Mouse (Mus musculus): ENCODE data around the gene Milr1. TPM values are rescaled to one million over a fixed set of nuclear protein-coding genes. Genes with fewer than 3 reads are reported as not detected.
"Not testable (repeated sequence)": the region's sequence is repeated elsewhere in the genome, so short reads cannot be mapped to it uniquely, and the experiment has no call there.

Gene Milr1
- total and polyA plus RNA-seq, 3 experiments = 0.29 to 1.4 (median 0.93) TPM

GRCm38 (mm10) chr11:106737178-106737621 is 13.8 kb upstream of the Milr1 start:
- peak; percentile 58 to 73 for DNase-seq
- H3K27me3 ChIP-seq (ENCODE audit: control insufficient read depth, insufficient read depth, low read length) = no peaks in the 10 kb centered on the region
- TF ChIP-seq POLR2A (IDR thresholded peaks at IDR 0.05; ENCODE audit: insufficient read depth, low read depth, low read length) (peak; percentile 37; the same call in 1 of the 2 replicates), EP300 (IDR thresholded peaks at IDR 0.05; ENCODE audit: insufficient read depth, low read depth, low read length) (peak; percentile 80; the same call in 1 of the 2 replicates), CTCF (IDR thresholded peaks at IDR 0.05) (no peak)
- no peak overlapping the region for H3K4me3 ChIP-seq
- H3K36me3 ChIP-seq (ENCODE audit: control insufficient read depth, insufficient read depth, low read length) = no peaks in the 10 kb centered on the region; the same call in 1 of the 2 replicates
- H3K4me1 ChIP-seq (ENCODE audit: control insufficient read depth, insufficient read depth, low read length) = peaks cover 15% of the 10 kb centered on the region
- intact Hi-C loops (cut with DNase I) = loop anchor here (1.0 kb wide), 2 partner anchors 29 to 57 kb away; no protein-coding TSS in a partner anchor
- WGBS = 45% methylated on average over 12 of the region's 12 CpGs
- H3K9ac ChIP-seq (ENCODE audit: low read depth, low read length) = no peak overlapping the region
- peak overlapping the region; percentile 86 for H3K27ac ChIP-seq
- H3K79me2 ChIP-seq (replicated peaks; ENCODE audit: control insufficient read depth, insufficient read depth, low read length) = no peaks in the 10 kb centered on the region

GRCm38 (mm10) chr11:106739116-106739515 is 11.9 kb upstream of the Milr1 start:
- no peak overlapping the region for H3K4me3 ChIP-seq
- peaks cover 15% of the 10 kb centered on the region for H3K4me1 ChIP-seq (ENCODE audit: control insufficient read depth, insufficient read depth, low read length)
- no peak for TF ChIP-seq POLR2A (IDR thresholded peaks at IDR 0.05; ENCODE audit: insufficient read depth, low read depth, low read length)
- no peak for TF ChIP-seq CTCF (IDR thresholded peaks at IDR 0.05)
- TF ChIP-seq EP300 (IDR thresholded peaks at IDR 0.05; ENCODE audit: insufficient read depth, low read depth, low read length) = no peak
- peak overlapping the region; percentile 33; the same call in 1 of the 2 replicates for H3K27ac ChIP-seq
- DNase-seq = no peak
- no peaks in the 10 kb centered on the region for H3K79me2 ChIP-seq (replicated peaks; ENCODE audit: control insufficient read depth, insufficient read depth, low read length)
- WGBS = 82% methylated on average over 2 of the region's 2 CpGs
- intact Hi-C loops (cut with DNase I) = no loop called here
- no peak overlapping the region for H3K9ac ChIP-seq (ENCODE audit: low read depth, low read length)
- no peaks in the 10 kb centered on the region; the same call in 1 of the 2 replicates for H3K36me3 ChIP-seq (ENCODE audit: control insufficient read depth, insufficient read depth, low read length)
- H3K27me3 ChIP-seq (ENCODE audit: control insufficient read depth, insufficient read depth, low read length) = no peaks in the 10 kb centered on the region

GRCm38 (mm10) chr11:106740724-106741123 is 10.3 kb upstream of the Milr1 start:
- not testable (repeated sequence) for H3K27ac ChIP-seq; H3K36me3 ChIP-seq (ENCODE audit: control insufficient read depth, insufficient read depth, low read length); H3K9ac ChIP-seq (ENCODE audit: low read depth, low read length); H3K4me3 ChIP-seq; H3K79me2 ChIP-seq (replicated peaks; ENCODE audit: control insufficient read depth, insufficient read depth, low read length); DNase-seq; H3K27me3 ChIP-seq (ENCODE audit: control insufficient read depth, insufficient read depth, low read length)
- H3K4me1 ChIP-seq (ENCODE audit: control insufficient read depth, insufficient read depth, low read length) = peaks cover 15% of the 10 kb centered on the region
- intact Hi-C loops (cut with DNase I) = loop anchor here (5.0 kb wide), 1 partner anchor 228 kb away; no protein-coding TSS in a partner anchor
- 91% methylated on average over 6 of the region's 8 CpGs for WGBS

- H3K36me3 ChIP-seq (ENCODE audit: control insufficient read depth, insufficient read depth, low read length) = no peaks in the 10 kb centered on the region; the same call in 1 of the 2 replicates
- no peaks in the 10 kb centered on the region for H3K27me3 ChIP-seq (ENCODE audit: control insufficient read depth, insufficient read depth, low read length)
- WGBS = 83% methylated on average over 6 of the region's 6 CpGs
- peaks cover 14% of the 10 kb centered on the region for H3K4me1 ChIP-seq (ENCODE audit: control insufficient read depth, insufficient read depth, low read length)
- H3K27ac ChIP-seq = no peak overlapping the region
- H3K4me3 ChIP-seq = no peak overlapping the region
- no peaks in the 10 kb centered on the region for H3K79me2 ChIP-seq (replicated peaks; ENCODE audit: control insufficient read depth, insufficient read depth, low read length)
- no peak overlapping the region for H3K9ac ChIP-seq (ENCODE audit: low read depth, low read length)
- TF ChIP-seq CTCF (IDR thresholded peaks at IDR 0.05) (no peak), EP300 (IDR thresholded peaks at IDR 0.05; ENCODE audit: insufficient read depth, low read depth, low read length) (no peak), POLR2A (IDR thresholded peaks at IDR 0.05; ENCODE audit: insufficient read depth, low read depth, low read length) (no peak)
- no peak for DNase-seq
- intact Hi-C loops (cut with DNase I) = loop anchor here (5.0 kb wide), 1 partner anchor 229 kb away; no protein-coding TSS in a partner anchor
Measured at GRCm38 (mm10) chr11:106741232-106741631, 9.8 kb upstream of the Milr1 start.

- Histone ChIP-seq H3K27ac (no peak overlapping the region), H3K9ac (ENCODE audit: low read depth, low read length) (no peak overlapping the region), H3K27me3 (ENCODE audit: control insufficient read depth, insufficient read depth, low read length) (no peaks in the 10 kb centered on the region), H3K4me3 (no peak overlapping the region), H3K4me1 (ENCODE audit: control insufficient read depth, insufficient read depth, low read length) (peaks cover 11% of the 10 kb centered on the region), H3K79me2 (replicated peaks; ENCODE audit: control insufficient read depth, insufficient read depth, low read length) (no peaks in the 10 kb centered on the region), H3K36me3 (ENCODE audit: control insufficient read depth, insufficient read depth, low read length) (no peaks in the 10 kb centered on the region; the same call in 1 of the 2 replicates)
- intact Hi-C loops (cut with DNase I) = loop anchor here (1.0 to 5.0 kb wide), 3 partner anchors 94 to 323 kb away; no protein-coding TSS in a partner anchor
- no peak for DNase-seq
- TF ChIP-seq CTCF (IDR thresholded peaks at IDR 0.05) (no peak), POLR2A (IDR thresholded peaks at IDR 0.05; ENCODE audit: insufficient read depth, low read depth, low read length) (no peak), EP300 (IDR thresholded peaks at IDR 0.05; ENCODE audit: insufficient read depth, low read depth, low read length) (no peak)
- 93% methylated on average over 3 of the region's 3 CpGs for WGBS
Measured at GRCm38 (mm10) chr11:106741826-106742225, 9.2 kb upstream of the Milr1 start.

- no peaks in the 10 kb centered on the region for H3K79me2 ChIP-seq (replicated peaks; ENCODE audit: control insufficient read depth, insufficient read depth, low read length)
- no peak for TF ChIP-seq POLR2A (IDR thresholded peaks at IDR 0.05; ENCODE audit: insufficient read depth, low read depth, low read length)
- TF ChIP-seq CTCF (IDR thresholded peaks at IDR 0.05) = peak; percentile 79
- H3K4me3 ChIP-seq = no peak overlapping the region
- no peaks in the 10 kb centered on the region for H3K27me3 ChIP-seq (ENCODE audit: control insufficient read depth, insufficient read depth, low read length)
- no peak for DNase-seq
- H3K9ac ChIP-seq (ENCODE audit: low read depth, low read length) = no peak overlapping the region
- intact Hi-C loops (cut with DNase I) = loop anchor here (1.0 to 5.0 kb wide), 3 partner anchors 94 to 324 kb away; no protein-coding TSS in a partner anchor
- peaks cover 10% of the 10 kb centered on the region for H3K4me1 ChIP-seq (ENCODE audit: control insufficient read depth, insufficient read depth, low read length)
- no peak overlapping the region for H3K27ac ChIP-seq
- 20% methylated on average over 6 of the region's 6 CpGs for WGBS
- no peaks in the 10 kb centered on the region; the same call in 1 of the 2 replicates for H3K36me3 ChIP-seq (ENCODE audit: control insufficient read depth, insufficient read depth, low read length)
Measured at GRCm38 (mm10) chr11:106742388-106742841, 8.6 kb upstream of the Milr1 start.

Measured in heart, adult 2 months (tissue).